Mouse (Mus musculus) forebrain, embryonic 10.5 days (tissue): Measurements from ENCODE around the gene Serpinf1. TPM values are rescaled to one million over a fixed set of nuclear protein-coding genes. Genes with fewer than 3 reads are reported as not detected.

Experiments used
- microRNA counts: library from miRNA; unstranded; fragments of <30 nt; microRNA quantifications from one replicate; lab custom pipeline; 2017
- microRNA-seq: library from miRNA; unstranded; fragments of <30 nt; microRNA quantifications from one replicate; pipeline ENCODE4, GENCODE M21; 2017
- polyA plus RNA-seq: library from polyadenylated mRNA; unstranded; fragments of >200 nt; fragmentation: Nextera tagmentation; extraction: Ambion mirVana; gene quantifications from 2 replicates; pipeline ENCODE4 v1.2.1, GENCODE M21; 2016

Serpinf1 gene
- polyA plus RNA-seq, 1 experiment from 2014 or later, result 108 TPM

MicroRNA genes within 50 kb of the gene (microRNA counts, 519-probe panel; counts per million panel counts)
- microRNA mmu-miR-22 (lab: Ali Mortazavi, UCI), result 5,714 counts per million, percentile 89 among the panel's probes with 10 or more counts

Small RNA genes within 50 kb of the gene (microRNA-seq; reads per million reads assigned to microRNA genes)
- 2,167 reads per million, percentile 81 among the genes with 10 or more reads in this experiment for gene Mir22

Other genes with a start within 250 kb of the Serpinf1 start
- 33.6 and 34.0 TPM in 2 replicates for gene Ovca2, start 243.9 kb downstream of the Serpinf1 start, polyA plus RNA-seq
- 29.5 TPM in 2 replicates for gene Dph1, start 231.5 kb downstream of the Serpinf1 start, polyA plus RNA-seq
- 1.1 and 1.3 TPM in 2 replicates for gene Rtn4rl1, start 228.9 kb downstream of the Serpinf1 start, polyA plus RNA-seq
- gene Rpa1, start 74.4 kb downstream of the Serpinf1 start, polyA plus RNA-seq, result 194 and 213 TPM in 2 replicates
- gene Smyd4, start 74.3 kb downstream of the Serpinf1 start, polyA plus RNA-seq, result 18.5 and 20.4 TPM in 2 replicates
- gene Serpinf2, start 16.9 kb upstream of the Serpinf1 start, polyA plus RNA-seq, result 0.06 TPM in 1 of 2 replicates, not detected in the other
- gene Wdr81, start 32.0 kb upstream of the Serpinf1 start, polyA plus RNA-seq, result 5.8 and 6.4 TPM in 2 replicates
- gene Tlcd2, start 39.0 kb upstream of the Serpinf1 start, polyA plus RNA-seq, result 8.5 and 9.7 TPM in 2 replicates
- 77.5 and 78.7 TPM in 2 replicates for gene Prpf8, start 64.1 kb upstream of the Serpinf1 start, polyA plus RNA-seq
- 0.15 and 0.26 TPM in 2 replicates for gene Rilp, start 87.4 kb upstream of the Serpinf1 start, polyA plus RNA-seq
- gene Scarf1, start 90.8 kb upstream of the Serpinf1 start, polyA plus RNA-seq, result 5.1 and 5.4 TPM in 2 replicates
- 5.5 and 6.1 TPM in 2 replicates for gene Slc43a2, start 109.0 kb upstream of the Serpinf1 start, polyA plus RNA-seq
- gene Pitpna, start 165.4 kb upstream of the Serpinf1 start, polyA plus RNA-seq, result 59.2 and 61.9 TPM in 2 replicates
- 14.1 and 16.0 TPM in 2 replicates for gene Inpp5k, start 208.3 kb upstream of the Serpinf1 start, polyA plus RNA-seq
- 16.6 and 17.6 TPM in 2 replicates for gene Myo1c, start 227.8 kb upstream of the Serpinf1 start, polyA plus RNA-seq